Mouse (Mus musculus) stomach, postnatal 0 days (tissue): ENCODE measurements around the gene Akr1c12. TPM values are rescaled to one million over a fixed set of nuclear protein-coding genes. Genes with fewer than 3 reads are reported as not detected.
"Not testable (repeated sequence)": the region's sequence is repeated elsewhere in the genome, so short reads cannot be mapped to it uniquely, and the experiment has no call there.

ENCODE experiments used
- ATAC-seq: fragments of 200-750 bp; cut with Nextera tagmentation; 2 replicates; pipeline ENCODE4 v1.8.0; 2017; ENCODE audit not compliant: low FRiP score, low TSS enrichment
- DNase-seq: peaks from one replicate; pipeline ENCODE4 v3.0.0-alpha.2; 2016; ENCODE audit warnings: low spot score
- H3K27ac ChIP-seq: fragments of 300-500 bp; sonication (generic); replicated peaks from 2 replicates; pipeline ENCODE4 v1.5.1; 2014; ENCODE audit warnings: mild to moderate bottlenecking, control low read depth
- H3K27me3 ChIP-seq: fragments of 300-500 bp; sonication (generic); 2 replicates; pipeline ENCODE4 v1.6.1; 2014; ENCODE audit warnings: low read length; ENCODE audit not compliant: control insufficient read depth, insufficient read depth
- H3K36me3 ChIP-seq: fragments of 300-500 bp; sonication (generic); 2 replicates; pipeline ENCODE4 v1.6.1; 2014; ENCODE audit warnings: low read length, mixed read lengths; ENCODE audit not compliant: control insufficient read depth, insufficient read depth
- H3K4me1 ChIP-seq: fragments of 300-500 bp; sonication (generic); replicated peaks from 2 replicates; pipeline ENCODE4 v1.6.1; 2014; ENCODE audit warnings: antibody characterized with exemption; ENCODE audit not compliant: control insufficient read depth, insufficient read depth
- H3K4me2 ChIP-seq: fragments of 300-500 bp; sonication (generic); replicated peaks from 2 replicates; pipeline ENCODE4 v1.6.1; 2014; ENCODE audit warnings: low read depth, mild to moderate bottlenecking, control low read depth, moderate library complexity
- H3K4me3 ChIP-seq: fragments of 300-500 bp; sonication (generic); 2 replicates; pipeline ENCODE4 v1.5.1; 2014; ENCODE audit warnings: low read depth, low read length, control low read depth
- H3K9ac ChIP-seq: fragments of 300-500 bp; sonication (generic); 2 replicates; pipeline ENCODE4 v1.6.1; 2014; ENCODE audit warnings: mild to moderate bottlenecking, low read length, control low read depth, mixed read lengths
- H3K9me3 ChIP-seq: fragments of 300-500 bp; sonication (generic); 2 replicates; pipeline ENCODE4 v1.6.1; 2016; ENCODE audit warnings: low read length; ENCODE audit not compliant: control insufficient read depth
- CTCF ChIP-seq: IDR thresholded peaks from 2 replicates; pipeline ENCODE4 v1.5.1; 2016; ENCODE audit warnings: antibody characterized with exemption, low read depth, mild to moderate bottlenecking, moderate library complexity
- EP300 ChIP-seq: optimal IDR thresholded peaks from 2 replicates; pipeline ENCODE3; 2016; ENCODE audit warnings: antibody characterized with exemption
- WGBS: fragments of 180-500 bp; shearing (Covaris S2); extraction: QIAGEN DNeasy Blood & Tissue Kit; methylation state at CpG from one replicate; pipeline ENCODE4 v1.1.7; 2014; 5-methylcytosine and 5-hydroxymethylcytosine counted together
- polyA plus RNA-seq: library from polyadenylated mRNA; unstranded; fragments of >200 nt; fragmentation: Nextera tagmentation; extraction: Ambion mirVana; gene quantifications from 2 replicates; pipeline ENCODE4 v1.2.1, GENCODE M21; 2015

Gene Akr1c12
- polyA plus RNA-seq, 1 experiment from 2014 or later, result 76.1 TPM

GRCm38 (mm10) chr13:4277526-4277925, 1.7 kb downstream of the Akr1c12 start:
- Histone ChIP-seq H3K9me3 (no peaks in the 10 kb centered on the region), H3K27ac (no peak overlapping the region), H3K36me3 (no peaks in the 10 kb centered on the region), H3K4me3 (no peak overlapping the region), H3K27me3 (no peaks in the 10 kb centered on the region), H3K4me2 (no peak overlapping the region), H3K9ac (no peak overlapping the region), H3K4me1 (no peaks in the 10 kb centered on the region)
- ATAC-seq (no peak), DNase-seq (no peak)
- TF ChIP-seq EP300, result no peak
- TF ChIP-seq CTCF, result no peak
- WGBS, result 83% methylated on average over 2 of the region's 2 CpGs

GRCm38 (mm10) chr13:4270860-4271259, 8.4 kb downstream of the Akr1c12 start:
- Histone ChIP-seq H3K4me1 (no peaks in the 10 kb centered on the region), H3K4me3 (no peak overlapping the region), H3K9me3 (no peaks in the 10 kb centered on the region), H3K9ac (no peak overlapping the region), H3K4me2 (no peak overlapping the region), H3K27me3 (no peaks in the 10 kb centered on the region), H3K27ac (no peak overlapping the region), H3K36me3 (no peaks in the 10 kb centered on the region)
- TF ChIP-seq CTCF, result no peak
- TF ChIP-seq EP300, result no peak
- DNase-seq, result no peak
- no peak for ATAC-seq

DNA sequence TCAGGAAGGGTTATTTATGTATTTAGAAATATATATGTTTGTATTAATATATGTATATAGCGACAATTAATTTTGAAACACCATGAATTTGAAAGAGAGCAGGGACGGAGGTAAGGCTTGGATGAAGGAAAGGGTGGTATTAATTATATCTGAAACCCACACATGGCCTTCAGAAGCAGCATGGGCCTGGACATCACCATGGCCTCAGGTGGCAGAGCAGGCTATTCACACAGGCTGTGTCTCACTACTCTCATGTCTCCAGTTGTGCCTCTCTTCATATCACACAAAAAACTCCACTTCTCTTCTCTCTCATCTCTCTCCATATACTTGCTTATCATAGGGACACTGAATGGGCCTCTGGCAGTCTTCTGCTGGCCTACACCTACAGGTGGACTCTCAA, 13.8 kb downstream of the Akr1c12 start:
- not testable (repeated sequence) for H3K27me3 ChIP-seq, H3K27ac ChIP-seq, DNase-seq, ATAC-seq, H3K4me3 ChIP-seq, H3K36me3 ChIP-seq, H3K4me2 ChIP-seq, H3K9me3 ChIP-seq, H3K9ac ChIP-seq, H3K4me1 ChIP-seq
- WGBS, result 85% methylated on average over 2 of the region's 2 CpGs

DNA sequence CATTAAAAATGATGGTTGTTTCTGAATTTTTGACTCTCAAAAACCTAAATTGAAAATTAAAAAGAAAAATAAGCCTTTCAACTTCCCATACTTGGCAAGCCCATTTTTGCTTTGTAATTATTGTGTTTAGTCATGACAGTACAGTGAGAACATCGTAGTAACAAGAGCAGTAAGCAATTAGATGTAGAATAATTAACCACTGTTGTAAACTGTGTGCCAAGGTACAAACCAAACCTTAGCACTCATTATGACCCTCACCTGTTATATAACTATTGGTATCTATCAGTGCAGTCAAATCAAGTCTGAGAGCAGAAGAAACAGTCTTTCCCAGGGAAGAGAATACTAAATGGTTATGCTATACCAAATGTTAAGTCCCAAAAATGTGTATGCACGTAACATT, 14.2 kb downstream of the Akr1c12 start:
- no peak overlapping the region for H3K27ac ChIP-seq
- 82% methylated on average over 2 of the region's 2 CpGs for WGBS

GRCm38 (mm10) chr13:4264612-4265011, 14.6 kb downstream of the Akr1c12 start:
- H3K9me3 ChIP-seq, result no peaks in the 10 kb centered on the region
- no peak overlapping the region for H3K4me2 ChIP-seq
- H3K9ac ChIP-seq, result no peak overlapping the region
- no peak for TF ChIP-seq EP300
- TF ChIP-seq CTCF, result no peak
- H3K4me3 ChIP-seq, result no peak overlapping the region
- H3K27me3 ChIP-seq, result no peaks in the 10 kb centered on the region
- no peak for DNase-seq
- no peak overlapping the region for H3K27ac ChIP-seq
- H3K36me3 ChIP-seq, result no peaks in the 10 kb centered on the region
- H3K4me1 ChIP-seq, result no peaks in the 10 kb centered on the region
- 74% methylated on average over 3 of the region's 3 CpGs for WGBS
- no peak for ATAC-seq

More for the DNA sequence above, 14.2 kb downstream of the Akr1c12 start:
- Histone ChIP-seq H3K9ac (no peak overlapping the region), H3K4me3 (no peak overlapping the region), H3K9me3 (no peaks in the 10 kb centered on the region), H3K36me3 (no peaks in the 10 kb centered on the region), H3K4me1 (no peaks in the 10 kb centered on the region), H3K4me2 (no peak overlapping the region), H3K27me3 (no peaks in the 10 kb centered on the region)
- DNase-seq (no peak), ATAC-seq (no peak)
- TF ChIP-seq EP300, result no peak
- TF ChIP-seq CTCF, result no peak

- no peak overlapping the region for H3K4me3 ChIP-seq
- 83% methylated on average over 6 of the region's 6 CpGs for WGBS
- no peak for TF ChIP-seq CTCF
- no peak for TF ChIP-seq EP300
- H3K4me2 ChIP-seq, result no peak overlapping the region
- no peak overlapping the region for H3K27ac ChIP-seq
- no peak for DNase-seq
- H3K9me3 ChIP-seq, result no peaks in the 10 kb centered on the region
- H3K27me3 ChIP-seq, result no peaks in the 10 kb centered on the region
- H3K36me3 ChIP-seq, result no peaks in the 10 kb centered on the region
- ATAC-seq, result no peak
- no peaks in the 10 kb centered on the region for H3K4me1 ChIP-seq
- no peak overlapping the region for H3K9ac ChIP-seq
These were observed 21.9 kb downstream of the Akr1c12 start for GRCm38 (mm10) chr13:4257349-4257748.

GRCm38 (mm10) chr13:4256894-4257293, 22.3 kb downstream of the Akr1c12 start:
- not testable (repeated sequence) for H3K9me3 ChIP-seq, H3K27ac ChIP-seq

More at GRCm38 (mm10) chr13:4256894-4257293, 22.3 kb downstream of the Akr1c12 start:
- not testable (repeated sequence) for DNase-seq, H3K4me2 ChIP-seq, ATAC-seq, H3K4me1 ChIP-seq, H3K9ac ChIP-seq, H3K27me3 ChIP-seq, H3K4me3 ChIP-seq, H3K36me3 ChIP-seq
